Mouse (Mus musculus): ENCODE results near the gene Vmn1r15.

Gene Vmn1r15

GRCm38 (mm10) chr6:57257652-57258051 lies at the start of gene Vmn1r15:
Gene Vmn1r15, plus strand, starts transcription at chr6:57257952.
- DNase-seq (ENCODE audit: low read depth in 1 of 2, low spot score in 2 of 2): no peak

- no peak for DNase-seq (ENCODE audit: low read depth in 1 of 2, low spot score in 2 of 2)
Observed at GRCm38 (mm10) chr6:57231386-57231785, 26.4 kb upstream of the Vmn1r15 start, which contains the start of gene Vmn1r14. Gene Vmn1r14, plus strand, starts transcription at chr6:57231686.

GRCm38 (mm10) chr6:57260990-57261389 lies 3.2 kb downstream of the Vmn1r15 start:
- DNase-seq (ENCODE audit: low read depth in 1 of 2, low spot score in 2 of 2): no peak

GRCm38 (mm10) chr6:57271881-57272280 lies 14.1 kb downstream of the Vmn1r15 start:
- no peak for DNase-seq (ENCODE audit: low read depth in 1 of 2, low spot score in 2 of 2)

DNA sequence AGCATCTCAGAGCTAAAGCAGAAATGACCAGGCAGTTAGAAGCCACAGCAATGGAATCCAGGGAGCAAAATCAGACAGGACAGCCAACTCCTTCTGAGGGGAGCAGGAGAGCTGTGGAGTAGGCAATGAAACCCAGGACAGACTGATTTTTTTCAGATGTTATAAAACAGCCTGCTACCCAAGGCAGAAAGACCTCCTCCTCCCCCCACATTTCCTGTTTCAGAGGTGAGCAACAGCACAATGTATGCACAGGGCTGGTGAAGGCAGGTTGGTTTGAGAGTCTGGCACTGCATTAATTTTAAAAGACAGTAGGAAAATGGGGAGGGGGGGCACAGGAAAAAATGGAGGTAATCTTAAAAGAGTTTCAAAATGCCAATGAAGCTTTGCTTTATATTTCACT lies 14.8 kb downstream of the Vmn1r15 start:
- DNase-seq (ENCODE audit: low read depth in 1 of 2, low spot score in 2 of 2): no peak

- DNase-seq (ENCODE audit: low read depth in 1 of 2, low spot score in 2 of 2): no peak
Observed at GRCm38 (mm10) chr6:57278952-57279351, 21.2 kb downstream of the Vmn1r15 start.

Data from monocyte, adult 2 months (primary cell).